Mouse (Mus musculus) erythroblast, embryonic 14.5 days (primary cell): Measurements from ENCODE around the gene Lbx2. TPM values are rescaled to one million over a fixed set of nuclear protein-coding genes. Genes with fewer than 3 reads are reported as not detected.
A peak's percentile ranks its signal among the peaks of the same experiment; 100 is the strongest.

Experiments used
- H3K27me3 ChIP-seq: 2 replicates; pipeline ENCODE4 v1.6.1; 2012; ENCODE audit warnings: inconsistent platforms; ENCODE audit not compliant: control insufficient read depth
- H3K36me3 ChIP-seq: 2 replicates; pipeline ENCODE4 v1.6.1; 2012; ENCODE audit warnings: mild to moderate bottlenecking, inconsistent platforms; ENCODE audit not compliant: control insufficient read depth
- H3K4me1 ChIP-seq: 2 replicates; pipeline ENCODE4 v1.6.1; 2012; ENCODE audit warnings: inconsistent platforms; ENCODE audit not compliant: control insufficient read depth
- H3K4me3 ChIP-seq: replicated peaks from 2 replicates; pipeline ENCODE3; 2012; ENCODE audit warnings: moderate library complexity, mild to moderate bottlenecking, inconsistent platforms
- H3K9me3 ChIP-seq: 2 replicates; pipeline ENCODE4 v1.6.1; 2012; ENCODE audit warnings: low read length, inconsistent platforms, mixed read lengths; ENCODE audit not compliant: control insufficient read depth
- GATA1 ChIP-seq: IDR thresholded peaks from 2 replicates; pipeline ENCODE4 v1.6.1; 2012; ENCODE audit warnings: low read length, inconsistent platforms, mixed read lengths
- TAL1 ChIP-seq: IDR thresholded peaks from 3 replicates; pipeline ENCODE4 v1.6.1; 2012; ENCODE audit warnings: low read length, inconsistent platforms, mixed read lengths
- polyA plus RNA-seq: library from polyadenylated mRNA; stranded (reverse); fragments of >175 nt; gene quantifications from 2 replicates; pipeline ENCODE4 v1.2.3, GENCODE M21; 2012

Gene Lbx2
- polyA plus RNA-seq, 1 experiment: not detected

DNA sequence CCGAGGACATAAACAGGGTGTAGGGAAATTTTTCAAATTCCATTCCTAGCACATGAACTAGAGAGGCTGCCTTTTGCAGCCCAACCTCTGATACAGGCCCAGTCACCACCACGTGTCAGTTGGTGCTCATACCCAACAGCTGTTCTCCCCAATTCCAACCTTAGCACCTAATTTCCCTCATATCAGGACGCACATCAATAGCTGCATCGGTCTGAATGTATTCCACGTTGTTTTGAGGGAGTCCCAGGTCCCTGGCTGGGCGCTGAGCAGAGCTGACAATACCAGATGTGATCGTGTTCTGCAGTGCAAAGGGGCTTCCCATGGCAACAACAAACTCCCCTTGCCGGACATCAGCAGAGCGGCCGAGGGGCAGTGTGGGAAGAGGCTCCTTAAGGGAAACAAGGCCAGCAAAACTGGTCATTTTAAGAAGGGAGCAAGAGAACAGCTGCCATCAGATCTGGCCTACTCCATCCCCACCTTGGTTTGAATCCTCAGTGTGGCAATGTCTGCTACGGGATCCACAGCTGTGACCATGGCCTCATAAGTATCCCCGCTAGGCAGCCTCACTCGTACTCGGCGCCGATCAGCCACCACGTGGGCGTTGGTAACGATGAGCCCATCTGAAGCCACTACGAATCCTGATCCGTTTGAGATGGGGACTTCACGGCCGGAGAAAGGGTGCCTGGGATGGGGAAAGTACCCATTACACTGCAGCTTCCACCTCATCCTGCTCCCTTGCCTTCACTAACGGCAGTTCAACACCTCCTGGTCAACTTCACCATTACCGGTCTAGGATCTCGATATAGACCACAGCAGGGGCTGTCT lies 32.8 kb upstream of the Lbx2 start:
- peaks cover 83% of the 10 kb centered on the region for H3K4me1 ChIP-seq
- H3K36me3 ChIP-seq: peaks cover 79% of the 10 kb centered on the region
- no peaks in the 10 kb centered on the region for H3K27me3 ChIP-seq
- no peak for TF ChIP-seq TAL1
- TF ChIP-seq GATA1: no peak
- peak overlapping the region; percentile 81 for H3K4me3 ChIP-seq
- H3K9me3 ChIP-seq: no peaks in the 10 kb centered on the region

DNA sequence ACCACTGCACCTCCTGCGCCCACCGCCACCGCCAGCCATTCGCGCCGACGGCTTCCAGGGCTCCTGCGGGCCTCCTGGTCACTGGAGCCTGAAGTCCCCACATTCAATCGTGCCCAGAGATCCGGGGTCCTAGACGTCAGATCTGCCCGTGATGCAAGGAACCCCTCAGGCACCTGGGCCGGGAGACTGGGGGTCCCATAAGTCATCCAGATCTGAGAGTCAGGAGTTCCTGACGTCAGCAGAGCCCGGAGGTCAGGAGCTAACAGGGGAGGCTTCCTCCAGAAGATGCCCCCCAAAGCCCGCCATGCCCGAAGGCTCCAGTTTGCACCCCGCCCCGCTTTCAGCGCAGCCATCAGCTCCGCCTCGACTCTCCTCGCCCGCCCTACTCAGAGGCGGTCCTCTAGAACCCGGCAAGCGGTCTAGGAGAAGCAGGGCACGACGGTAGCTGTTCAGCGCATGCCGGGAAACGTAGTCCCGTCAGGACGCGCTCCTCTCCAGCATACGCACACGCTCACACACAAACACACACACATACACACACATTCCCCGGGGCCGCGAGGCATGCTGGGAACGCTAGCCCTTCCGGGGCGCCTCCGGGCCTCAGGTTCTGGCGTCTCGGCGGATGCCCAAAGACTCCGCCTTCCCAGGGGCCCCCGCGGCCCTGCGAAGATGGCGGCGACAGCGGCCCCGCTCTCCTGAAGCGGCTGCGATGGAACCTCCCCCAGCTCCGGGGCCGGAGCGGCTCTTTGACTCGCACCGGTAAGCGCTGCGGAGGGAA lies 31.9 kb upstream of the Lbx2 start, which contains the start of gene Aup1:
TSS of gene Aup1 (plus strand) at position 448 of the 778 bp plus-strand sequence.
- H3K36me3 ChIP-seq: peaks cover 85% of the 10 kb centered on the region
- no peaks in the 10 kb centered on the region for H3K27me3 ChIP-seq
- no peaks in the 10 kb centered on the region for H3K9me3 ChIP-seq
- peak within 1 kb of the TSS; percentile 81 for H3K4me3 ChIP-seq
- H3K4me1 ChIP-seq: peaks cover 82% of the 10 kb centered on the region
- TF ChIP-seq GATA1 (no peak), TAL1 (no peak)

DNA sequence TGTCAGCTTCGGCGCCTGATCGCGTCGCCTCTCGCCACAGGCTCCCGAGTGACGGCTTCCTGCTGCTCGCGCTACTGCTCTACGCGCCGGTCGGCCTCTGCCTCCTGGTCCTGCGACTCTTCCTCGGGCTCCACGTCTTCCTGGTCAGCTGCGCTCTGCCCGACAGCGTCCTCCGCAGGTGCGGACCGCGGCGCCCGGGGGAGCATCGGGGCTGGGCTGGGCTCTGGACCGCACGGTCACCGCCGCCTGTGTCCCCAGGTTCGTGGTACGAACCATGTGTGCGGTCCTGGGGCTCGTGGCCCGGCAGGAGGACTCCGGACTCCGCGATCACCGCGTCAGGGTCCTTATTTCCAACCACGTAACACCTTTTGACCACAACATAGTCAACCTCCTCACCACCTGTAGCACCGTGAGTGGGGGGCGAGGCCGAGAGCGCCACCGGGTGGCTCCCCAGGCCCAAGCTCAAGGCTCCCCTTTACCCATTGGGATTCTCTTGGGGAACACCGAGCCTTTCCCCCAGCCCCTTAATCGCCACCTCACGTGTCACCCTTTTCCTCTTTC lies 31.2 kb upstream of the Lbx2 start, which contains the start of gene Htra2:
TSS of gene Htra2 (minus strand) at position 403 of the 561 bp plus-strand sequence.
- TF ChIP-seq TAL1 (no peak), GATA1 (no peak)
- H3K4me3 ChIP-seq: peak within 1 kb of the TSS; percentile 81
- no peaks in the 10 kb centered on the region for H3K9me3 ChIP-seq
- no peaks in the 10 kb centered on the region for H3K27me3 ChIP-seq
- peaks cover 84% of the 10 kb centered on the region for H3K36me3 ChIP-seq
- peaks cover 78% of the 10 kb centered on the region for H3K4me1 ChIP-seq

GRCm38 (mm10) chr6:83057790-83058189 lies 28.4 kb upstream of the Lbx2 start, which contains the start of gene Dqx1:
TSS of gene Dqx1 (plus strand) at chr6:83057844.
- H3K27me3 ChIP-seq: peaks cover 22% of the 10 kb centered on the region
- peak within 1 kb of the TSS; percentile 45 for H3K4me3 ChIP-seq
- peaks cover 53% of the 10 kb centered on the region for H3K4me1 ChIP-seq
- no peaks in the 10 kb centered on the region for H3K9me3 ChIP-seq
- TF ChIP-seq GATA1 (no peak), TAL1 (no peak)
- H3K36me3 ChIP-seq: peaks cover 69% of the 10 kb centered on the region

DNA sequence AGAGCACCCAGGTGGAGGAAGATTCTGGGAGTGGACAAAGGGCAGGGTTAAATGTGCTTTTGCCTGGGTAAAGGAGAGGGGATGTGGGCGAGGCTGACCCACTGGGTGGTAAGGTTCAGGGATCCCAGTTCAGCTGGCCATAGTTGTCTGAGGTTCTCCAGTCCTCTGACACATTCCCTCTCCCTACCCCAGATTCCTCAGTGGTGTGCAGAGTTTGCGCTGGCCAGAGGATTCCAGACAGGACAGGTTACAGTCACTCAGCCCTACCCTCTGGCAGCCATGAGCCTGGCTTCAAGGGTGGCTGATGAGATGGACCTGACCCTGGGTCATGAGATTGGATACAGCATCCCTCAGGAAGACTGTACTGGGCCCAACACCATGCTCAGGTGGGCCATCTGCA lies 27.4 kb upstream of the Lbx2 start:
- H3K36me3 ChIP-seq: peaks cover 62% of the 10 kb centered on the region
- H3K9me3 ChIP-seq: no peaks in the 10 kb centered on the region
- peaks cover 44% of the 10 kb centered on the region for H3K4me1 ChIP-seq
- TF ChIP-seq TAL1 (no peak), GATA1 (no peak)
- H3K4me3 ChIP-seq: peak overlapping the region; percentile 45
- H3K27me3 ChIP-seq: peaks cover 31% of the 10 kb centered on the region

- H3K4me1 ChIP-seq: peaks cover 19% of the 10 kb centered on the region
- no peak overlapping the region for H3K4me3 ChIP-seq
- peaks cover 9% of the 10 kb centered on the region for H3K36me3 ChIP-seq
- H3K27me3 ChIP-seq: peaks cover 100% of the 10 kb centered on the region
- TF ChIP-seq TAL1 (no peak), GATA1 (no peak)
- peaks cover 26% of the 10 kb centered on the region for H3K9me3 ChIP-seq
These were observed 20.2 kb upstream of the Lbx2 start for GRCm38 (mm10) chr6:83065995-83066394.

DNA sequence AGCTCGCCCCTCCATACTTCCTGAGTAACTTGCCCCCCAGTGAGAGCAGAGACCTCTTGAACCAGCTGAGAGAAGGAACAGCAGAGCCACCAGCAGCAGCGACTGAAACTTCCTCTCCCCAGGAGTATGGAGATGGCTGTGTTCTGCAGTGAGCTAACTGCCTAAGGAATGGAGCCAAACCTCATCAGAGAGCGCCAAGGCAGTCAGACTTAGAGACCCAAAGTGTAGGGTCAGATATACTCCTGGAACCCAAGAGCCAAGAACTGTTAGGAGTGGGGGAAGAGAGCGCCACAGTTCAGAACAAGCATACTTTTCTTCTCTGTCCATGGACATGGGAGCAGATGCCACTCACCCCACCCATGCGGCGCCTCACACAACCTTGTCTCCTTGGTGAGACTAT lies 19.7 kb upstream of the Lbx2 start:
- Histone ChIP-seq H3K27me3 (peaks cover 100% of the 10 kb centered on the region), H3K9me3 (peaks cover 31% of the 10 kb centered on the region), H3K36me3 (peaks cover 5% of the 10 kb centered on the region; the same call in 1 of the 2 replicates), H3K4me3 (no peak overlapping the region), H3K4me1 (peaks cover 23% of the 10 kb centered on the region)
- TF ChIP-seq GATA1 (no peak), TAL1 (no peak)

DNA sequence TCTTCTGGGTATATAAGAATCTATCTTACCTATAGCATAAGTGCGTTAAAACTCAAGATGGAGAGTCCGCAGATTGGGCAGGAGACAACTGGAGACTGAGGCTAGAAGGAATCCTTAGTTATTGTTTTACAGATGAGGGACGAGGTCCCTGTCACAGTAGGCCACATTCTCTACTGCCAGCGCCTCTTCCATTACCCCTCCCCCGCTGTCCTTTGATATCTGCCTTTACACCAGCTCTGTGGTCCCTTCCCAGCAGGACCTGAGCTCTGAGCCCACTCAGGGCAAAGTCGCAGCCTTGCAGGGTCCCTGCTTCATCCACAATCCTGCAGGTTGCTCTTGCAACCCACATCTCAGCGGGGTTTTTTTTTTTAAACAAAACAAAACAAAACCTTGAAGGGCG lies 17.9 kb upstream of the Lbx2 start:
- Histone ChIP-seq H3K9me3 (peaks cover 31% of the 10 kb centered on the region), H3K36me3 (peaks cover 4% of the 10 kb centered on the region; the same call in 1 of the 2 replicates), H3K4me3 (no peak overlapping the region), H3K4me1 (peaks cover 24% of the 10 kb centered on the region), H3K27me3 (peaks cover 100% of the 10 kb centered on the region)
- no peak for TF ChIP-seq GATA1
- no peak for TF ChIP-seq TAL1
